Mouse (Mus musculus): ENCODE measurements around the gene Cyth3.

Gene Cyth3

GRCm38 (mm10) chr5:143705659-143705982 lies 83.4 kb downstream of the Cyth3 start:
- in situ Hi-C loops (cut with MboI, MseI), result loop anchor here (5.0 kb wide), 1 partner anchor 133 kb away; no protein-coding TSS in a partner anchor

GRCm38 (mm10) chr5:143706030-143706821 lies 84.0 kb downstream of the Cyth3 start:
- in situ Hi-C loops (cut with MboI, MseI), result loop anchor here (5.0 kb wide), 1 partner anchor 134 kb away; no protein-coding TSS in a partner anchor

DNA sequence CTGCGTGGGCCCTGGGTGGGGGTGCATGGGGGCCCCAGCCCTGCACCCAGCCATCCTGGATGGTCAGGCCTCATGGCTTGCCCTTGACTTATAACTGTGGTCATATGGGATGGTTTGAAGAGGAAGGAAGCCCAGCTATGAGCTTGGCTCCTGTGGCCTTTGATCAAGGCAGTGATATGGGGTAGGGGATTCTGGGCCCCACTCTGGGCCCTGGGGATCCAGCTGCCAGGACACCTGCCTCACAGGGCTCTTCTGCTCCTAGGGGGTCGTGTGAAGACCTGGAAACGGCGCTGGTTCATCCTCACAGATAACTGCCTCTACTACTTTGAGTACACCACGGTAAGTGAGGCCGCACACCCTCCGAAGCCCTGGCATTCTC lies 84.6 kb downstream of the Cyth3 start:
- in situ Hi-C loops (cut with MboI, MseI), result loop anchor here (5.0 kb wide), 1 partner anchor 135 kb away; no protein-coding TSS in a partner anchor

DNA sequence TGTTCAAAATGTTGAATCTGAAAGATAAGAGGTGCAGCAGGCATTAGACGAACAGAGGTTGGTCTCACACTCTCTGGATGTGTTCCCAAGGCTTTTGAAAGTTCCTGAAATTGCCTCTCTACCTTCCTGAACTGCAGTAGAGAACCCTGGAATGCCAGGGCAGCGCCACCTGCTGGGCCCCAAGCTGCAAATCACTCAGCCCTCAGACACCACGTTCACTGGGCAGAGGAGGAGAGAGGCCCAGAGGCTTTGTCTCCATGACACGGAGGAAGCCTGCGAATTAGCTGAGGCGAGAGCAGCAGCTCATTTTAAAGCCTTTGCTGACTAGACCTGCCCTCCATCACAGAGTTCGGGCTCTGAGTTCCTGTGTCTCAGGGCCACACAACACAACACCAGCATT lies 89.1 kb downstream of the Cyth3 start:
- in situ Hi-C loops (cut with MboI, MseI), result no loop called here

- in situ Hi-C loops (cut with MboI, MseI), result no loop called here
These were observed 90.0 kb downstream of the Cyth3 start for GRCm38 (mm10) chr5:143712011-143712800.

- in situ Hi-C loops (cut with MboI, MseI), result no loop called here
These were observed 99.7 kb downstream of the Cyth3 start for GRCm38 (mm10) chr5:143721962-143722361.

DNA sequence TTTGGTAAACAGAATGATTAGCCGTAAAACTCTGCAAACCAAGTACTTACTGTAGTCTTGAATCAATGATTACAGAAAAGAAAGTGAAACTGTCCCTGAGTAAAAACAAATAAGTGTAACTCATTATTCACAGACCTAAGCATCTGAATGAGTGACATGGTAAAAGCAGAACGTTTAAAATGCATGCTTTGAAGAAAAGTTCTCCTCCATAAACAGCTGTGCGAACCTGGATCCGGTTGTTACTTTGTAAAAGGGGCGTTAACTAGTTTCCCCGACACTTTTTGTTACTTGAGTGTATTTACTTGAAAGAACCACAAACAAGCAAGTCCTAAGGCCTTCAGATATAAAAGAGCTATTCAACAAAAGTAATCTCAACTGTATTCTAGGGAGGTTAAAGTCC lies 108.7 kb downstream of the Cyth3 start:
- in situ Hi-C loops (cut with MboI, MseI), result no loop called here

- in situ Hi-C loops (cut with MboI, MseI), result no loop called here
These were observed 109.4 kb downstream of the Cyth3 start for GRCm38 (mm10) chr5:143731483-143732112.

GRCm38 (mm10) chr5:143732180-143732891 lies 110.1 kb downstream of the Cyth3 start, which contains the start of gene Usp42:
Gene Usp42, minus strand, starts transcription at chr5:143732280.
- in situ Hi-C loops (cut with MboI, MseI), result no loop called here

- in situ Hi-C loops (cut with MboI, MseI), result no loop called here
These were observed 127.5 kb downstream of the Cyth3 start for GRCm38 (mm10) chr5:143749630-143750208.

DNA sequence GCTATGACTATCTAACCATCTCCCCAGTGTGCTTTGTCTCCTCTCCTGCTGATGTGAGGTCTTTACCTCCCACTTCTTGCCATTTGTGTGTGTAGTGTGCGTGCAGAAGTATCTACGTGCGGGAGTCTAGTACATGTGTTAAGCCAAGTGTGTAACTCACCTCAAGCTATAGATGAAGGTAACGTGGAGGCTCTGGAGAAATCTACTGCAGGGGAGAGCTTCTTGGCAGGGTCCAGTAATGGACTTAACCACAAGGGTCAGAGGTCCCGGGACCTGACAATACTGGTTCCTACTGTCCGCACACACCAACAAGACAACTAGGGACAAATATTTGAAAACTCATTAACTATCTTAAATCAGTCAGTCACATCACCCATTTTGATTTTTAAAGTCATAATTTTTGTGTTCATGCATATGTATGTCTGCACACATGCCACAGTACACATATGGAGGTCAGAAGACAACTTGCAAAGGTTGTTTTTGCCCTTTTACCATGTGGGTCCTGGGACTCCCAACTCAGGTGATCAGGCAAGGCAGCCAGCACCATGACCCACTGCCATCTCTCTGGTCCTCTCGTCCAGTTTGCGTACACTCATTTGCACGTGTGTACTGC lies 133.4 kb downstream of the Cyth3 start:
- in situ Hi-C loops (cut with MboI, MseI), result no loop called here

DNA sequence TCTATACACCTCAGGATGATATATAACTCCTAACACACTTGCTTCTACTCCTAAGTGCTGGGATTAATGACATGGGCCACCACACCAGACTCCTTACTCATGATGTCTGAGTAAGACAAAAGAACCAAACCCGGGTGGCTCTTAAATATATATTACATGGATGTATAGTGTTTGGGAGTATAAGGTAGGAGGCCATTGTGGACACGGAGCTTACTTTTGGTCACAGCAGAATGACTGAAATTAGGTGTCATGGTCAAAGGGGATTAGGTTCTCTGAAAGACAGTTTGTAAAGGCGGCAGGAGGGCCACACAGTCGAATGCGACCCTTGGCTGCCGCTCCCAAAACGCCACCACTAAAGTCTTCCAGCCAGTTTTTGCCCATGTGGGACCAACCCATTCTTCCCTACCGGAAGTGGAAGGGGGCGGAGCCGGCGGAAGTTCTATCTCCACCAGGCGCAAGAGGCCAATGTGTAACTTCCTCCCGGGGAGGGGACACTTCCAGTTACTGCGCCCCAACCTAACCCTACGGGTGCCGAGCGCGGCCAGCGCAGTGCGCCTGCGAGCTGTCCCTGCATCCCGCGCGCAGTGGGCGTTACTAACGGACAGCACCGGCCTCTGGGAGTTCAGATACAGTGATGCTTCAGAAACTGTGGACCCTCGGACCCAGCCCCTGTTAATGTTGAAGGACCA lies 135.7 kb downstream of the Cyth3 start:
- in situ Hi-C loops (cut with MboI, MseI), result no loop called here

GRCm38 (mm10) chr5:143759554-143759953 lies 137.3 kb downstream of the Cyth3 start:
- in situ Hi-C loops (cut with MboI, MseI), result no loop called here

Data from T-helper 2 cell (primary cell).